Mouse (Mus musculus): Measurements from ENCODE around the gene Ccdc102a.

- TF ChIP-seq HCFC1 (IDR thresholded peaks at IDR 0.05; ENCODE audit: borderline replicate concordance, insufficient read depth, low read length) (no peak), MAFK (IDR thresholded peaks at IDR 0.05; ENCODE audit: insufficient read depth, low read depth, low read length) (no peak), ZNF384 (IDR thresholded peaks at IDR 0.05; ENCODE audit: low read depth, low read length) (no peak)
Measured at GRCm38 (mm10) chr8:94967071-94967470, 49.2 kb upstream of the Ccdc102a start.

All from ES-E14 (cell line).